Mouse (Mus musculus): ENCODE data around the gene Fxyd2.

Fxyd2 gene

DNA sequence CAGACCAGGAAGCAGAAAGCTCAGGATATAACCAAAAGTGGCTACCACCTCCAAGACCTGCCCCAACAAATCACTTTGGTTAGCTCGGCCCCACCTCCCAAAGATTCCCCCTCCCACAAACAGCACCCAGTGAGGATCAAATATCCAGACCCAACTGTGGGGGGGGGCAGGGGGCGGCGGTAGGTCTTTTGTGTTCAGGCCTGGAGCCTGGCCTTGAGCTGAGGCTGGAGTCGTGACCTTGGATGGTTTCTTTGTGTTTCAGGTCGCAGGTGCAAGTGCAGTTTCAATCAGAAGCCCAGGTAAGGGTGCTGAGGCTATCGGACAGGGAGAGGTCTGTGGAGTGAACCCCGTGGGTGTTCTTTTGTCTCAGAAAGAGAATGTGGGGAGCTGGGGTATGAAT lies 8.2 kb upstream of the Fxyd2 start:
- in situ Hi-C loops (cut with MboI): loop anchor here (5.0 kb wide), 2 partner anchors 94 to 174 kb away; no protein-coding TSS in a partner anchor

GRCm38 (mm10) chr9:45395218-45395617 lies 4.3 kb upstream of the Fxyd2 start:
- in situ Hi-C loops (cut with MboI): no loop called here

- in situ Hi-C loops (cut with MboI): no loop called here
Observed at GRCm38 (mm10) chr9:45395796-45396195, 3.7 kb upstream of the Fxyd2 start.

DNA sequence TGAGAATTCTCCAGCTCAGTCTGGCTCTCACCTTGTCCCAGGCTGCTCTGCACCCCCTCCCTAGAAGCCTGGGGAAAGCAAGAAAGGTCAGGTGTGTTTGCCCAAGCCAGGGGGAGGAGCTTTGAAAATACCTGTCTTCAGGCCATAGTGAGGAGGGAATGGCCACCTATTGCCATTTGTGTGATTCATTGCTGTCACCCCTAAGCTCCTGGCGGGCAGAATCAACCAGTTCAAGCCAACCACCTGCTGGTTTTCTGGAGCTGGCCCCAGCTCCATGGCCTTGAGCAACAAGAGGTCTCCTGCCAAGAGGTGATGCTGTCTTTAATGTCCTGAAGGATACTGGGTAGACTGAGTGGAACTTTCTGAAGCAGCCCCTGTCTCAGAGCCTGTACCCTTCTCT lies 1.1 kb upstream of the Fxyd2 start:
- in situ Hi-C loops (cut with MboI): no loop called here

- in situ Hi-C loops (cut with MboI): no loop called here
Observed at GRCm38 (mm10) chr9:45401851-45402250, 2.4 kb downstream of the Fxyd2 start.

DNA sequence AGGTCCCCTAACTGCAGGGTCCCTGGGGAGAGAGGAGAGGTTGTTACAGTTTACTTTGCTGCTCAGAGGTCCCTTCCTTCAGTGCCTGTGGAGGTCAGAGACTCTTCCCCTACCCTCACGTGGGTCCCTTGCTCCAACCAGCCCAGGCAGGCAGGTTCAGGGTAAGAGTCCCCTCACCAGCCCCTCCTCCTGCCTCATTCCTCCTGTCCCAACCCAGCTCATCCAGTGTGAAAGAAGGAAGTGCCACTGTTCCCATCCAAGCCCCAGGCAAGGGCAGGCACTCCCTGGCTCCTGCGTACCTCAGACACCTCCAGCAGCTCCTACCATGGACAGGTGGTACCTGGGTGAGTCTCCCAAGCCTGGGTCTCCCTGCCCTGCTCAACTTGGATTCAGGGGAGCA lies 3.5 kb downstream of the Fxyd2 start:
- in situ Hi-C loops (cut with MboI): no loop called here

DNA sequence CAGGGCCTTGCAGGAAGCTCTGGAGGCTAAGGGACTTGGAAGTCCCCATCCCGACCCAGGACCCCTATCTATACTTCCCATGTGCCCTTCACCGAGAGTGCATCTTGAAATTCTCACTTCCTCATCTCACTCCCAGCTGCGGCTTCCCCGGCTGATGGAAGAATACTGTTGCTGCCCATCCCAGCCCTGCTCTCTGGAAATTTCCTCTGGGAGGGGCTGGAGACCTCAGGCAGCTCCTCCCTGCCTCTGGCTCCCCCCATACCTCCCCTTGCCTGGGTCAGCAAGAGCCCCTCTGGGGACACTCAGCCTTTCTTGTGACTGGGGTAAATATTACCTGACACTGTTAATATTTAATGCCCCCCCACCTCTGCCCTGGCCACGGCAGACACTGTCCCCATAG lies 6.2 kb downstream of the Fxyd2 start:
- in situ Hi-C loops (cut with MboI): no loop called here

DNA sequence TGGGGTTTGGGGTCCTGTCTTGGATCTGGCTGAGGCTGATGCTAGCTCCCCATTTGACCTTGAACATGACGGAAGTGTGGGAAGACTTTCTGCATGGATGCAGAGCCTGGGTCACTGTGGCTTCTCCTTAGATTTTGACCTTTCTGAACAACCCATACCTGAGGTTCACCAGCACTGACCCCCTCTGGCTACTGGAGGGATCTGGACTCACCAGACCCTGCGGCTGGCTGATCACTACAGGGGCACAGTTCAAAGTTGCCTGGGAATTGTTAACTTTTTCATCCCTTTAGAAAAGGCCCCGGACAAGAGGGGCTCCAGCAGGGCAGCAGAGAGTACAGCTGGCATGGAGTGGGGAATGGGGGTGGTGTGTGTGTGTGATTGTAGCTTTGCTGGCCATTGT lies 7.3 kb downstream of the Fxyd2 start:
- in situ Hi-C loops (cut with MboI): no loop called here

GRCm38 (mm10) chr9:45407706-45408675 lies 8.5 kb downstream of the Fxyd2 start:
- in situ Hi-C loops (cut with MboI): no loop called here

DNA sequence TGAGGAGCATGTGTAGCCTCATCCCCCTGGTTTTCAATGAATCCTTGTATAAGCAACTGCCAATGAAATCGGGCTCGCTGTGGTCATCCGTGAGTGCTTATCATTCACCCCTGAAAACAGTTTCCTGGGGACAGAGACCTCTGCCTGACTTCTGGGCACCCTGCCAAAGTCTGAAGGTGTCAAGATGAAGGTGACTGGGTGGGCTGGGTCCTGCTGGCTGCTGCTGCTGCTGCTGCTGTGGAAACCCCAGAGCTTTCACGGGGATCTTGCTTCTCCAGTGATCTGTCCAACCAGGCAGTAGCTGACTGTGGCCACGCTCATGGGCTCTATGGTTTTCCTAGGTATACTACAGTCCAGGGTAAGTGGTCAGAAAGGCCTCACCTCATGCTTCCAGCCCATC lies 10.7 kb downstream of the Fxyd2 start:
- in situ Hi-C loops (cut with MboI): no loop called here

- in situ Hi-C loops (cut with MboI): no loop called here
Observed at GRCm38 (mm10) chr9:45410614-45411013, 11.1 kb downstream of the Fxyd2 start.

- in situ Hi-C loops (cut with MboI): no loop called here
Observed at GRCm38 (mm10) chr9:45411111-45411510, 11.6 kb downstream of the Fxyd2 start.

GRCm38 (mm10) chr9:45411803-45412202 lies 12.3 kb downstream of the Fxyd2 start:
- in situ Hi-C loops (cut with MboI): no loop called here

GRCm38 (mm10) chr9:45412287-45412686 lies 12.8 kb downstream of the Fxyd2 start:
- in situ Hi-C loops (cut with MboI): no loop called here

GRCm38 (mm10) chr9:45412700-45413477 lies 13.4 kb downstream of the Fxyd2 start:
- in situ Hi-C loops (cut with MboI): no loop called here

DNA sequence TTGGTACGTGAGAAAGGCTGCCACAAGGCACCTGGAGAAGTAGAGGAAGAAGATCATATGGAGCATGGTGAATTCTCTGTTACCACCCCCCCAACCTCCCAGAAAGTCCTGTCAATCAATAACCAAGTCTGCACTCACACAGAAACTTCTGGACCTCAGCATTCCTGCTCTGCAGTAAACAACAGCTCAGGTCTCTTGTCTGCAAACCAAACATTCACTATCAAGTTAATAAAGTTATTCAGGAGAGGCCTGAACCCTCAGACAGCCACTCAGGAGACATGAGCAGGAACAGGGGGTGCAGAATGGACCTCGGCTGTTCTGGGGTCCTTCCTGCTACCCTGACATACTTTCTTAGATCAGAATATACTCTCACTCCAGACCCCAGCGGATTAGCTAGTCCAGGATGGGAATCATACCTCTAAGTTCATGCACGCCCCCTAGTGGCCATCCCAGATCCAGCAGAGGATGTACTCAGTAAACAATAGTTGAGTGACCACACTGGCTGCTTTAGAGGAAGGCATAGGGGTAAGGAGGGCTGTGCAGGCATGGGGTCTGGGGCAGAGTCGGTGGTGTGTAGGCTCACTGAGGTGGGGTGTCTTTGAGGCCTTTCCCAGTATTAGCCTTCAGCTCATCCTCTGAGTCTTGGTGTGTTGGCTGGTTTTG lies 14.1 kb downstream of the Fxyd2 start:
- in situ Hi-C loops (cut with MboI): no loop called here

- in situ Hi-C loops (cut with MboI): no loop called here
Observed at GRCm38 (mm10) chr9:45415912-45416311, 16.4 kb downstream of the Fxyd2 start.

GRCm38 (mm10) chr9:45417245-45417644 lies 17.8 kb downstream of the Fxyd2 start:
- in situ Hi-C loops (cut with MboI): no loop called here

DNA sequence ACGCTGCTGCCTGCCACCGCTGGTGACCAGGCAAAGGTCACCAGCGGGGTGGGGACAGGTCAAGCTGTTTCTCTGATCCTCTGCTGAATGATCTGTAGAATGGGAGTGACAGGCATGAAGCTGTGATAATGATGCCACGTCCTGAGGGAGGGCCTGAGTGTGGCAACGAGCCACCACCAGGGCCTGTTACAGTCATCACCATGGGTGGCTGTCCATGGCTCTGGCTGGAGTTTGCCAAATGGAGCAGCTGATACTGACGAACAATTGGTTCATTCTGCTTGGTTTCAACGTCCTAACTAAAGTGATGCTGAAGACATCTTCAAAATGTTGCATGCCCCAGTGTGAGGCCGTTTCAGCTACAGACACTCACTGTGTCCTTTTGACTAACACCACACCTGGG lies 18.8 kb downstream of the Fxyd2 start:
- in situ Hi-C loops (cut with MboI): no loop called here

DNA sequence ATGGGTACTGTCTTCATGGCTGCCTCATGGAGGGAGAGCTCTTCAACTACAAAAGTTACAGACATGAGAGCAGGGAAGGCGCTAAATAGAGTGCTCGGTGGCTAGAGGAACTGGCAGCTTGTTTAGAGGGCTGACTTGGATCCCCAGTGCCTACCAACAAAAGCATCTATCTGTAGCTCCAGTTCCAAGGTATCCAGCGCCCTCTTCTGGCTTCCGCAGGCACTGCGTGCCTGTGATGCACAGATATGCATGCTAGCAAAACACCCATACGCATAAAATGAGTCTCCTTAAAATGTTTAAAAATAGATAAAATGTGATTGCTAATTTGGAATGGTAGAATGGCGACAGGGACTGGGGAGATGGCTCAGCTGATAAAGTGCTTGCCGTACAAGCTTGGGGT lies 21.7 kb downstream of the Fxyd2 start:
- in situ Hi-C loops (cut with MboI): no loop called here

- in situ Hi-C loops (cut with MboI): no loop called here
Observed at GRCm38 (mm10) chr9:45422761-45423298, 23.4 kb downstream of the Fxyd2 start.

DNA sequence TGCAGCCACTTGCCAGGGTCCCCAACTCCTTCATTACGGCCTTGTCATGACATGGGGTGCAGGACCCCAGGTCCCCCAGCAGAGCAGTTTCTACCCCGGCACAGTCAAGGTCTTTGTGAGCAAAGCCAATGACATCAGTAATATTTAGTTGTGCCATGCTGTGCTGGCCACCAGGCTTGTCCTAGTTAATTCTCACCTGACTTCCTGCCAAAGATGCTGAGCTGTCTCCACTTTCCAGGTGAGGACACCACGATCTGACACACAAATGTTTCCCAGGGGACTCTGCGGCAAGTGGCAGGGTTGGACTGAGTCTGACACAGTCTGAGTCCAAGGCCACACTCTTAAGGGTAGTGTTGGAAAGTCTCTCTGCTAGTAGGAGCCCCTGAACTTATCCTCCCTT lies 27.0 kb downstream of the Fxyd2 start, which contains the start of gene Dscaml1:
Gene Dscaml1, plus strand, starts transcription at position 173 of the 400 bp plus-strand sequence.
- in situ Hi-C loops (cut with MboI): no loop called here
